Mouse (Mus musculus): Measurements from ENCODE around the gene Gm28305. TPM values are rescaled to one million over a fixed set of nuclear protein-coding genes. Genes with fewer than 3 reads are reported as not detected.
A peak's percentile ranks its signal among the peaks of the same experiment; 100 is the strongest.

The Gm28305 gene
- total and polyA plus RNA-seq, 3 experiments = not detected

GRCm38 (mm10) chr9:104092945-104093344 lies 52.5 kb downstream of the Gm28305 start:
- no peaks in the 10 kb centered on the region for H3K27me3 ChIP-seq (ENCODE audit: control insufficient read depth, insufficient read depth, low read length)
- TF ChIP-seq CTCF (IDR thresholded peaks at IDR 0.05) = no peak
- TF ChIP-seq EP300 (IDR thresholded peaks at IDR 0.05; ENCODE audit: insufficient read depth, low read depth, low read length) = no peak
- no peak for TF ChIP-seq POLR2A (IDR thresholded peaks at IDR 0.05; ENCODE audit: insufficient read depth, low read depth, low read length)
- no peak overlapping the region for H3K9ac ChIP-seq (ENCODE audit: low read depth, low read length)
- no peaks in the 10 kb centered on the region for H3K79me2 ChIP-seq (replicated peaks; ENCODE audit: control insufficient read depth, insufficient read depth, low read length)
- H3K4me3 ChIP-seq = no peak overlapping the region
- no peak overlapping the region for H3K27ac ChIP-seq
- H3K4me1 ChIP-seq (ENCODE audit: control insufficient read depth, insufficient read depth, low read length) = peaks cover 4% of the 10 kb centered on the region
- DNase-seq = no peak
- 0 out of 2 replicates have a peak, but pooled peaks cover 2% of the 10 kb centered on the region for H3K36me3 ChIP-seq (ENCODE audit: control insufficient read depth, insufficient read depth, low read length)
- intact Hi-C loops (cut with DNase I) = no loop called here
- WGBS = 96% methylated on average over 5 of the region's 5 CpGs

- DNase-seq = no peak
- Histone ChIP-seq H3K4me1 (ENCODE audit: control insufficient read depth, insufficient read depth, low read length) (no peaks in the 10 kb centered on the region), H3K79me2 (replicated peaks; ENCODE audit: control insufficient read depth, insufficient read depth, low read length) (no peaks in the 10 kb centered on the region), H3K9ac (ENCODE audit: low read depth, low read length) (no peak overlapping the region), H3K27ac (no peak overlapping the region), H3K4me3 (no peak overlapping the region), H3K27me3 (ENCODE audit: control insufficient read depth, insufficient read depth, low read length) (no peaks in the 10 kb centered on the region), H3K36me3 (ENCODE audit: control insufficient read depth, insufficient read depth, low read length) (no peaks in the 10 kb centered on the region)
- intact Hi-C loops (cut with DNase I) = no loop called here
- TF ChIP-seq POLR2A (IDR thresholded peaks at IDR 0.05; ENCODE audit: insufficient read depth, low read depth, low read length) (no peak), EP300 (IDR thresholded peaks at IDR 0.05; ENCODE audit: insufficient read depth, low read depth, low read length) (no peak), CTCF (IDR thresholded peaks at IDR 0.05) (no peak)
- 49% methylated on average over 5 of the region's 5 CpGs for WGBS
Observed at GRCm38 (mm10) chr9:104098256-104098655, 57.8 kb downstream of the Gm28305 start.

GRCm38 (mm10) chr9:104099060-104099459 lies 58.6 kb downstream of the Gm28305 start:
- intact Hi-C loops (cut with DNase I) = no loop called here
- no peaks in the 10 kb centered on the region for H3K4me1 ChIP-seq (ENCODE audit: control insufficient read depth, insufficient read depth, low read length)
- no peaks in the 10 kb centered on the region for H3K79me2 ChIP-seq (replicated peaks; ENCODE audit: control insufficient read depth, insufficient read depth, low read length)
- H3K4me3 ChIP-seq = no peak overlapping the region
- DNase-seq = no peak
- H3K27ac ChIP-seq = no peak overlapping the region
- H3K9ac ChIP-seq (ENCODE audit: low read depth, low read length) = no peak overlapping the region
- TF ChIP-seq POLR2A (IDR thresholded peaks at IDR 0.05; ENCODE audit: insufficient read depth, low read depth, low read length) (no peak), EP300 (IDR thresholded peaks at IDR 0.05; ENCODE audit: insufficient read depth, low read depth, low read length) (no peak), CTCF (IDR thresholded peaks at IDR 0.05) (no peak)
- H3K36me3 ChIP-seq (ENCODE audit: control insufficient read depth, insufficient read depth, low read length) = no peaks in the 10 kb centered on the region
- no peaks in the 10 kb centered on the region for H3K27me3 ChIP-seq (ENCODE audit: control insufficient read depth, insufficient read depth, low read length)
- 94% methylated on average over 11 of the region's 11 CpGs for WGBS

GRCm38 (mm10) chr9:104100822-104101221 lies 60.4 kb downstream of the Gm28305 start:
- Histone ChIP-seq H3K27ac (no peak overlapping the region), H3K9ac (ENCODE audit: low read depth, low read length) (peak overlapping the region; percentile 36; the same call in 1 of the 2 replicates), H3K4me3 (no peak overlapping the region), H3K27me3 (ENCODE audit: control insufficient read depth, insufficient read depth, low read length) (no peaks in the 10 kb centered on the region), H3K79me2 (replicated peaks; ENCODE audit: control insufficient read depth, insufficient read depth, low read length) (no peaks in the 10 kb centered on the region), H3K36me3 (ENCODE audit: control insufficient read depth, insufficient read depth, low read length) (no peaks in the 10 kb centered on the region), H3K4me1 (ENCODE audit: control insufficient read depth, insufficient read depth, low read length) (no peaks in the 10 kb centered on the region)
- 53% methylated on average over 7 of the region's 7 CpGs for WGBS
- TF ChIP-seq POLR2A (IDR thresholded peaks at IDR 0.05; ENCODE audit: insufficient read depth, low read depth, low read length) (no peak), CTCF (IDR thresholded peaks at IDR 0.05) (no peak), EP300 (IDR thresholded peaks at IDR 0.05; ENCODE audit: insufficient read depth, low read depth, low read length) (no peak)
- intact Hi-C loops (cut with DNase I) = no loop called here
- DNase-seq = no peak

GRCm38 (mm10) chr9:104101458-104101857 lies 61.0 kb downstream of the Gm28305 start:
- 37% methylated on average over 3 of the region's 3 CpGs for WGBS
- Histone ChIP-seq H3K27me3 (ENCODE audit: control insufficient read depth, insufficient read depth, low read length) (no peaks in the 10 kb centered on the region), H3K27ac (no peak overlapping the region), H3K9ac (ENCODE audit: low read depth, low read length) (no peak overlapping the region), H3K79me2 (replicated peaks; ENCODE audit: control insufficient read depth, insufficient read depth, low read length) (no peaks in the 10 kb centered on the region), H3K4me1 (ENCODE audit: control insufficient read depth, insufficient read depth, low read length) (no peaks in the 10 kb centered on the region), H3K36me3 (ENCODE audit: control insufficient read depth, insufficient read depth, low read length) (no peaks in the 10 kb centered on the region), H3K4me3 (no peak overlapping the region)
- intact Hi-C loops (cut with DNase I) = no loop called here
- TF ChIP-seq CTCF (IDR thresholded peaks at IDR 0.05) = no peak
- no peak for TF ChIP-seq EP300 (IDR thresholded peaks at IDR 0.05; ENCODE audit: insufficient read depth, low read depth, low read length)
- no peak for TF ChIP-seq POLR2A (IDR thresholded peaks at IDR 0.05; ENCODE audit: insufficient read depth, low read depth, low read length)
- DNase-seq = peak in 1 of 2 experiments; percentile 16

- peak in 1 of 2 experiments; percentile 32 for DNase-seq
- no peak overlapping the region for H3K9ac ChIP-seq (ENCODE audit: low read depth, low read length)
- H3K79me2 ChIP-seq (replicated peaks; ENCODE audit: control insufficient read depth, insufficient read depth, low read length) = no peaks in the 10 kb centered on the region
- H3K36me3 ChIP-seq (ENCODE audit: control insufficient read depth, insufficient read depth, low read length) = no peaks in the 10 kb centered on the region
- H3K27ac ChIP-seq = no peak overlapping the region
- intact Hi-C loops (cut with DNase I) = no loop called here
- H3K4me1 ChIP-seq (ENCODE audit: control insufficient read depth, insufficient read depth, low read length) = peaks cover 2% of the 10 kb centered on the region
- H3K4me3 ChIP-seq = no peak overlapping the region
- 21% methylated on average over 6 of the region's 6 CpGs for WGBS
- TF ChIP-seq EP300 (IDR thresholded peaks at IDR 0.05; ENCODE audit: insufficient read depth, low read depth, low read length) (no peak), CTCF (IDR thresholded peaks at IDR 0.05) (no peak), POLR2A (IDR thresholded peaks at IDR 0.05; ENCODE audit: insufficient read depth, low read depth, low read length) (peak; percentile 38; the same call in 1 of the 2 replicates)
- no peaks in the 10 kb centered on the region for H3K27me3 ChIP-seq (ENCODE audit: control insufficient read depth, insufficient read depth, low read length)
Observed at GRCm38 (mm10) chr9:104102301-104102700, 61.8 kb downstream of the Gm28305 start.
